Mouse (Mus musculus): ENCODE measurements around the gene Inka1.
A peak's percentile ranks its signal among the peaks of the same experiment; 100 is the strongest.

- TF ChIP-seq CTCF (IDR thresholded peaks at IDR 0.05; ENCODE audit: low read depth) (0 out of 2 replicates have a peak, but pooled peaks have one; percentile 17), EP300 (optimal IDR thresholded peaks at IDR 0.05) (no peak)
These were observed 42.2 kb upstream of the Inka1 start for GRCm38 (mm10) chr9:108027867-108028266.
